Mouse (Mus musculus) adrenal gland, postnatal 10 days (tissue): ENCODE data around the gene Nsfl1c. TPM values are rescaled to one million over a fixed set of nuclear protein-coding genes. Genes with fewer than 3 reads are reported as not detected.

Source experiments
- DNase-seq: peaks from one replicate; pipeline ENCODE4 v3.0.0; 2021; ENCODE audit warnings: mixed read lengths
- total RNA-seq, 2 experiments: library from RNA; stranded (reverse); gene quantifications; 2 replicates each; pipeline ENCODE4 v1.2.3; 2021

Nsfl1c gene
- total RNA-seq, 2 experiments from 2014 or later, result 100 to 114 TPM

- peak; percentile 79 for DNase-seq
These were observed 49.3 kb downstream of the Nsfl1c start for GRCm38 (mm10) chr2:151543063-151543895.

GRCm38 (mm10) chr2:151544673-151545072, 50.7 kb downstream of the Nsfl1c start:
- DNase-seq, result no peak

- DNase-seq, result no peak
These were observed 52.6 kb downstream of the Nsfl1c start for GRCm38 (mm10) chr2:151546571-151546970.

- no peak for DNase-seq
These were observed 55.7 kb downstream of the Nsfl1c start for GRCm38 (mm10) chr2:151549615-151550121.

Other genes with a start within 250 kb of the Nsfl1c start
- gene 4921509C19Rik, start 18.0 kb upstream of the Nsfl1c start, total RNA-seq, result not detected
- 100 to 1,000 TPM; 265 to 283 TPM for gene Fkbp1a, start 48.3 kb downstream of the Nsfl1c start, total RNA-seq
- 1 to 10 TPM; 2.2 to 2.3 TPM for gene Sdcbp2, start 78.4 kb downstream of the Nsfl1c start, total RNA-seq
- gene Snph, start 138.4 kb downstream of the Nsfl1c start, total RNA-seq, result 1 to 10 TPM; 6.2 to 9.1 TPM
- gene Rad21l, start 174.4 kb downstream of the Nsfl1c start, total RNA-seq, result not detected
- 1 to 10 TPM; 1.1 to 3.7 TPM for gene Tmem74b, start 207.8 kb downstream of the Nsfl1c start, total RNA-seq